ENCODE assay signal across 20 mouse cellular contexts in the genomic region with DNA sequence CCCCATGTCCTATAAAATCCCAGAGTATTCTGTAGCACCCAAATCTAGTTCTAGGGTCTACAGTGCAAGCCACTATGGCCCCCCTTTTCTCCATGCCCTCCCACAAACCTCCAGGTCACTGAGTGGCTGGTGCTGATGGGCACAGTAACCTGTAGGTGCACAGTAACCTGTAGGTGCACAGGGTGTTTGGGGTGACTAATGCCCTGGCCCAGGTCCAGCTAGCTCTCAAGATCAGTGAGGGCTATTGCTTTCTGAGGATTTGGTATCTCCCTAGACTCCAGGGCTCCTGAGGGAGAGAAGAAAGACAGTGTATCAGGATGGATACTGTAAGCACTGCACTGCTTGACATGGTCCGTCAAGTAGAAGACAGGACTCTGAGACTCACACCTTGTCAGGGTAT.
"Had no signal": no experiment of that assay in that cellular context is flagged by ENCODE, and none has a peak within 500 bp of the region (broad histone marks: within the 10 kb centered on the region; RNA-seq: fewer than 3 reads in every experiment).

No protein-coding gene starts in this region.

- H3K27me3 ChIP-seq: limb, embryonic 15.5 days; midbrain, embryonic 15.5 days had no signal

- H3K27ac ChIP-seq: limb, embryonic 12.5 days; limb, embryonic 15.5 days; liver, embryonic 14.5 days; macrophage; midbrain, embryonic 12.5 days; midbrain, embryonic 15.5 days; neural tube, embryonic 12.5 days; neural tube, embryonic 15.5 days; stomach, postnatal 0 days had no signal

- DNase-seq: kidney, postnatal 10 days; kidney, postnatal 36 days; left cerebral cortex, postnatal 4 days; liver, postnatal 0 days; lung, embryonic 14.5 days; right cerebral cortex, adult 18-20 months; right cerebral cortex, postnatal 14 days; right cerebral cortex, postnatal 4 days; thymus, adult 2 months; thymus, postnatal 14 days; thymus, postnatal 4 days had no signal

- H3K4me3 ChIP-seq: limb, embryonic 12.5 days; limb, embryonic 15.5 days; midbrain, embryonic 12.5 days; midbrain, embryonic 15.5 days; neural tube, embryonic 12.5 days; neural tube, embryonic 15.5 days had no signal
